Mouse (Mus musculus): ENCODE measurements around the gene Odf3l1. TPM values are rescaled to one million over a fixed set of nuclear protein-coding genes. Genes with fewer than 3 reads are reported as not detected.
"Not testable (repeated sequence)": the region's sequence is repeated elsewhere in the genome, so short reads cannot be mapped to it uniquely, and the experiment has no call there.

Gene Odf3l1
- not detected for total RNA-seq (2021)
- long read RNA-seq, experiment 1, result 0 reads
- long read RNA-seq, experiment 2, result 0 reads

DNA sequence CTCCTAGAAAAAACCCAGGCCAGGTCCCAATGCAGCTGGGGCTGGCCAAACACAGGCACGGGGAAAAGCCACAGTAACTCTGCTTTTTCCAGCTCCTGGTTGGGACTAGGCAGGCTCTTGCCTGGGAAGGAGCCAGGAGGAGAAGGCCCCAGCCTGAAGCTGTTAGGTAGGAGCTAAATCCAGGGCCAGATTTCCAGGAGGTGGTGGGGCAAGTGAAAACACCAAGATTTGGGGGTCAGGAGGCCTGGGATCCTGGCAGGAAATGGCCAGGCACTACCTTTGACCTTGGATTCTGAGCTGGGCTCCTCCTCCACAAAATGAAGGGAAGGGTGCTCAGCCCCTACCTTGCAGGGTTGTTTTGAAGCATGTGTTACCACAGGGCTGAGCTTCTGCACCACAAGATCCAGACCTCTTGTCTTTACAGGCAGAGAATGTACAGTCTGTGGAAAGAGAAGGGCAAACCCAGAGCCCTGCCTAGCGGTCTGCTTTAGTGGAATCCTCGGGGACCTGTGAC, at the start of gene Odf3l1:
Gene Odf3l1, minus strand, starts transcription at position 464 of the 514 bp plus-strand sequence.
- peak in 1 of 2 experiments; percentile 42 for DNase-seq

- no peak for DNase-seq
These were observed 49.5 kb upstream of the Odf3l1 start for GRCm38 (mm10) chr9:56913991-56914390.

- DNase-seq, result no peak
These were observed 46.5 kb upstream of the Odf3l1 start for GRCm38 (mm10) chr9:56911017-56911416.

- not testable (repeated sequence) for DNase-seq
These were observed 45.5 kb upstream of the Odf3l1 start for GRCm38 (mm10) chr9:56909991-56910390.

DNA sequence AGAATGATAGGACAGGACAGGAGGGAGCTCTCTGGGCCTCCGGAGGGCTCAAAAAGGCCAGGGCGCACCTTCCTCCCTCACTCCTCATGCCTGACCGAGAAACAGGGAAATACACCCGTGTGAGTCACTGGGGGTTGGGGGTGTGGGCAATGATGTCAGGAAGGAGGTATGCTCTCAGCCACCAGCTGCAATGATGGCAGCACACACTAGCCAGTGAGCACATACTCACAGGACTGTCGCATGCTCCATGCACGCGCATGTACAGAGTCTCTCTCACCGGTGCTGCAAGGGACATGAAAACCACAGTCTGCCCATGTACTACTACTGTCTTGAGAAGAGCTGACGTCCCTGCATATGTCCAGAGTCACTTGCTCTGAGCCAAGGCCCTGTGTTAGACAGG, 43.1 kb upstream of the Odf3l1 start:
- DNase-seq, result peak in 1 of 2 experiments; percentile 28

GRCm38 (mm10) chr9:56903662-56904061, 39.2 kb upstream of the Odf3l1 start:
- DNase-seq, result no peak

DNA sequence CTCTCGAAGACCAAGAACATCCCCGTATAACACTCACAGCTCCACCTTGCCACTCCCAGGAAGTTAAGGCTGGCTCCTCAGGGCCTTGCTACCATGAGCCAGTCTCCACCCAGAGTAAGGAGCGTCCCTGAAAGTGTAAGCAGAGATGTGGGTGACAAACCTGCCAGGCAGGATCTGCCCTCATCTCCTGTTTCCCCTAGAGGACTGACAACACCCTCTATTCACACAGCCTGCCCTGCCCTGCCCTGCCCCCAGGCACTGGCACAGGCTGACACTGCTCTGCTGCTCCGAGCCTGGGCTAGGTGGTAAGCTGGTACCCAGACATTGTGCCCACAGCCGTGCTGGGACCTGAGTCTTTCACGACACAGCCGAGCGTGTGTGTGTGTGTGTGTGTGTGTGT, 36.7 kb upstream of the Odf3l1 start:
- no peak for DNase-seq

GRCm38 (mm10) chr9:56900571-56900970, 36.1 kb upstream of the Odf3l1 start:
- DNase-seq, result peak in 1 of 2 experiments; percentile 53

DNA sequence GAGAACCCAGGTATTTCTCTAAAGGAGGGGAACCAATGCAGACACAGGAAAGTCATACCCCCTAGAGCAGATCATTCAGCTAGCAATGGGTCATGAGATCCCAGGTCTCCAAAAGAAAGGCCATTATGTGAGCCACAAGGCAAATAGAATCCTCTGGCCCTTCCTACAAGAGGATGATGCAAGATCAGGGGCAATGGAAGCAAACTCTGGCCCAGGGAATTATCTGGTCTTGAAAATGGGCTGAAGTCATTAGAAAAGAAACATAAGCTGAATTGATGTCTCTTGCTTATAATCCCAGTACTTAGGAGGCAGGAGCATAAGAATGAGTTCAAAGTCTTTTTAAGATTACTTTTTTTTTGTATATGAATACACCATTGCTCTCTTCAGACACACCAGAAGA, 35.6 kb upstream of the Odf3l1 start:
- DNase-seq, result no peak

DNA sequence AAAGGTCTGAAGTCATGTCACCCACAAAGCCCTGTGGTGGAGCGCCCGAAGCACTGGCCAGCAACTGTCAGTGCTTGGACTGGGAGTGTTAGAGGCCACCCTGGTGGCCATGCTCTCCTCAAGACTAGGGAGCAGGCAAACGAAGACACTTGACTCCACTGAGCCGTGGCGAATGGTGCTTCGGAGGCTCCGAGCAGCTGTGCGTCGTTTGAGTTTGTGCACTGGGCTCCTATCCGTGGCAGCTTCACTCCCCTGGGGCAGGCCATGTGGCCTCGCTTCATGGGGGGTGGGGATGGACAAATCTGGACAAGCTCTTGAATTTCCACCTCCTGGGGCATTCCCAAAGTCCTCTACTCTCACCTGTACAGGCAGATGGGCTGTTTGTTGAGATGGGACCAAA, 34.9 kb upstream of the Odf3l1 start:
- no peak for DNase-seq

DNA sequence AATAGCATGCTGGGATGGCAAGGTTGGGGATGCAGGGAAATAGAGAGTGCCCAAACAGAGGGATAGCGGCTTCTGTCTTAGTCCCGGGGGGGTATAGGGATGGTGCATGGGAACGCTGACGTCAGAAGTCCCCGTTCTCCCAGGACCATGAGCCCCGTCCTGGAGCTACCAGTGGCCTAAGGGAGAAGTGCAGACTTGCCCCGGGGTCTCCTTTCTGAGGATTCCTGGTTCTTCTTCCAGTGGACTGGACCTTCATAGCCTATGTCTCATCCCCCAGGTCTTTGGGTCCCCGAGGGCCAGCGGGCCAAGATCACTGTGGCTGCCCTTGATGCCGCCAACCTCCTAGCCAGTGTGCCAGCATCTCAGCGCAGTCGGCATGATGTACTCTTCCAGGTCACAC, 32.3 kb upstream of the Odf3l1 start:
- no peak for DNase-seq

DNA sequence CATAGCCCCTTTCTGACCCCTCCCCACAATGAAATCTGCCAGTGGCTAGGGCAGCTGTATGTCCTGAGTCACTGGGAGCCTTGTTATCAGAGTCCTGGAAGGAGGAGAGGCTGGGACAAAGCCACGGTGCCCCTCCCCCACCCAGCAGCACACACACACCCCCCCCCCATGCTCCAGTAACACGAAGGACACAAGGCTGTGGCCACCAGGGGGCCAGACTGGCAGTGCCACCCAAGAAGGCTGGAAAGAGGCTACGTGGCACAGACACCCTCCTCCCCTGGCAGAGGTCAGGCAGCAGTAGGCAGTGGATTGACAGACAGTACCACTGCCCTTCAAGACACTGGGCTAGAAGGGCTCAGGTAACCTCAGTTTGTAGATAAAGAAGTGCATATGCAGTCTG, 29.5 kb upstream of the Odf3l1 start:
- DNase-seq, result no peak

DNA sequence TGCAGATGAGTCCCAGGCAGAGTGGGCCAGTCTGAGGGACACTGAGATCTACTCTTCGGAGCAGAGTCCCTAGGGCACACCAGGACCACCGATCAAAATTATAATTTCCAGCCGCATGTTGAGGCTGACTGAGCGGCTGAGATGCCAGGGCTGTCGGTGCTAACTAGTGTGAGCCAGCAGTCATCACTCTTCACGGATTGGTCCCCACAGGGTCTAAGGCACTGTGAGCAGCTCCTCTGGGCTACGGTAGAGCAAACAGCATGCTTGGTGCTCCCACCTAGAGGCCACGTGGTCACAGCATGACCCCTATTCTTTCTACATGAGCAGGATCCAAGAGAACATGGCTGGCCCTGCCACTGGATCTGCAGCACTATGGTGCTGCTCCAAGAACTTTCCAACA, 28.8 kb upstream of the Odf3l1 start:
- DNase-seq, result no peak

DNA sequence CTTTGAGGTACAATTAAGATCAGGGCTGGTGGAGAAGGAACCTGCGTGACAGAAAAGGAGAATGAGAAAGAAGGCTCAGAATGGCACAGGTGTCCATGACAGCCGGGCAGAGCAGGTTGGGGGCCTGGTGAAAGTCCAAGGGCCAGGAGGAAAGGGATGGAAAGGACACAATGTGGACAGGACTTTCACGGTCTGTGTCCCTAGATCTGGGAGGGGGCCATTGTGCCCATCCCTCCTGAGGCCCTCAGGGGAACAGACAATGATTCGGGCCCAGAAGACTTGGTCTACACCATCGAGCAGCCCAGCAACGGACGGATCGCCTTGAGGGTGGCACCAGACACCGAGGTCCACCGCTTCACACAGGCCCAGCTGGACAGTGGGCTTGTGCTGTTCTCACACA, 27.6 kb upstream of the Odf3l1 start:
- DNase-seq, result no peak

GRCm38 (mm10) chr9:56891517-56892011, 27.1 kb upstream of the Odf3l1 start:
- peak; percentile 79 to 81 for DNase-seq

GRCm38 (mm10) chr9:56890522-56891250, 26.2 kb upstream of the Odf3l1 start:
- no peak for DNase-seq

DNA sequence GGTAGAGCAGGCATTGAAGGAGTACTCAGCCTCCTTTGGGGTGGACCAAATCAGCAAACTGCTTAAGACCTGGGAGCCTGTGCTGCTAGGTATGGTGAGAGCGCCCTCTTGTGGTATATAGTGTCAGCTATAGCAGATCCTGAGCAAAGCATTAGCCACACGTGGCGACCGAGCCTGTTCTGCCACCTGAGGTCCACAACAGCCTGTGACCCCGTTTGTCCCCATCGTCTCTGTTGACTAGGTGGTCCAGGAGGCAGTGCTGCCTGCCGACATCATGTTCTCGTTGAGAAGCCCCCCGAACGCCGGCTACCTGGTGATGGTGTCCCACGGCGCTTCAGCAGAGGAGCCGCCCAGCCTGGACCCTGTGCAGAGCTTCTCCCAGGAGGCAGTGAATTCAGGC, 25.3 kb upstream of the Odf3l1 start:
- peak; percentile 77 to 87 for DNase-seq

- DNase-seq, result no peak
These were observed 23.1 kb upstream of the Odf3l1 start for GRCm38 (mm10) chr9:56887581-56887980.

- no peak for DNase-seq
These were observed 22.1 kb upstream of the Odf3l1 start for GRCm38 (mm10) chr9:56886601-56887000.

DNA sequence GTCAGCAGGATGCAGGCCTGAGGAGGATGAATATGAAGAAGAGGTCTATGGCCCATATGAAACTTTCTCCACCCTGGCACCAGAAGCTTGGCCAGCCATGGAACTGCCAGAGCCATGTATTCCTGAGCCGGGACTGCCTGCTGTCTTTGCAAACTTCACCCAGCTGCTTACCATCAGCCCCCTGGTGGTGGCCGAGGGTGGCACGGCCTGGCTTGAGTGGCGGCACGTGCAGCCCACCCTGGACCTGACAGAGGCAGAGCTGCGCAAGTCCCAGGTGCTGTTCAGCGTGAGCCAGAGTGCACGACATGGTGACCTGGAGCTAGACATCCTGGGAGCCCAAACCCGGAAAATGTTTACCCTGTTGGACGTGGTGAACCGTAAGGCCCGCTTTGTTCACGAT, 21.6 kb upstream of the Odf3l1 start:
- no peak for DNase-seq

DNA sequence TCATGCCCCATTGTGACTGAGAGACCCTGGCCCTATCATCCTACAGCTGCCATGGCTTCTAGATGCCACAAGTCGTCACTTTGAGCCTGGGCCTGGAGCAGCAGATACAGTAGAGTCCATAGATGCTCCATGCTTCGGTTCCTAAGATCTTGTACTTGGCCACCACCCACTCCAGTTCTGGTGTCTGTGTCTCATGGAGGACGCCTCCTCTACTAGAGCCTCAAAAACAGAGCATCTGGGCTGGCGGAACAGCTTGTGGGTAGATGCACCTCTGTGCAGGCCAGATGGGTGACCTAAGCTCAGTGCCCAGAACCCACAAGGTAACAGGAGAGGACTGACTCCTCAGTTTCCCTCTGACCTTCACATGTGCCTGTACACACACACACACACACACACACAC, 19.8 kb upstream of the Odf3l1 start:
- DNase-seq, result no peak

DNA sequence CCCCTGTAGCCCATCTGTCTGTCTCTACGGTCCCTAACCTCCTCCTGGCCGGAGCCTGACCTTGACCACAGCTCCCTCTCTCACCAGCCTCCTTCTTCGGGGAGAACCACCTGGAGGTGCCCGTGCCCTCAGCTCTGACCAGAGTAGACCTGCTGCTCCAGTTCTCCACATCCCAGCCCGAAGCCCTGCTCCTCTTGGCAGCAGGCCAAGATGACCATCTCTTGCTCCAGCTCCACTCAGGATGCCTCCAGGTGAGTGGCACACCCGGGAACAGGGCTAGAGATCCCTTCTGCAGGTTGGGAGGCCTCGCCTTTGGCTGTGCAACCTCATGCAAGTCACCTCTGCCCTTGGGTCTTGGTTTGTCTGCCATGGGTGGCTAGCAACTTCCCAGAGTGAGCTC, 19.0 kb upstream of the Odf3l1 start:
- no peak for DNase-seq

DNA sequence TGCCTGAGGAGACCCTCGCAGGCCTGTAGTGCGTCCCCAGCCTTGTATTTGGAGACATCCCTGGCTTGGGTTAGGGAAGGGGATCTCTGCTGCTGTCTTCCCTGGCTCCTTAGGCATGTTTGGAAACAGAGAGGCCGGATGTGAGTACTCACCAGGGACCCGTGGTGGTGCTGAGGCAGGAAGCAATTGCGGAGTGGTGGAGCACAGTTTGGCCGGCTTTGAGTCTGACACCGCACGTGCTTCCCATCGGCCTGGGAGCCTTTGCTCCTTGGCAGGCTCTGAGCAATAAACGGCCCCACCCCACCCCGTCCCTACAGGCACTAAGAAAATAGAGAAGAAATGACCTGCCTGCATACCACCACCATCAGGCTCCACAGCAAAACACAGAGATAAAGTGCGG, 18.3 kb upstream of the Odf3l1 start:
- peak; percentile 68 to 87 for DNase-seq

GRCm38 (mm10) chr9:56882283-56882682, 17.8 kb upstream of the Odf3l1 start:
- no peak for DNase-seq

Measured in heart, adult 18-20 months (tissue).